Mouse (Mus musculus): ENCODE results near the gene Ngrn. TPM values are rescaled to one million over a fixed set of nuclear protein-coding genes. Genes with fewer than 3 reads are reported as not detected.

The Ngrn gene
- polyA plus RNA-seq, 1 experiment from 2014 or later: 56.3 TPM

GRCm38 (mm10) chr7:80233799-80234198, 27.2 kb upstream of the Ngrn start:
- peaks cover 15% of the 10 kb centered on the region for H3K27me3 ChIP-seq
- H3K4me3 ChIP-seq: 0 out of 2 replicates have a peak overlapping the region, but pooled peaks have one; percentile 68
- H3K9ac ChIP-seq: 0 out of 2 replicates have a peak overlapping the region, but pooled peaks have one; percentile 16
- H3K4me2 ChIP-seq: peak overlapping the region; percentile 83
- H3K4me1 ChIP-seq: peaks cover 30% of the 10 kb centered on the region
- 84% methylated on average over 9 of the region's 9 CpGs for WGBS
- ATAC-seq: no peak
- H3K9me3 ChIP-seq (replicated peaks): no peaks in the 10 kb centered on the region
- H3K36me3 ChIP-seq (ENCODE audit: poor library complexity, severe bottlenecking): peaks cover 8% of the 10 kb centered on the region
- no peak overlapping the region for H3K27ac ChIP-seq

DNA sequence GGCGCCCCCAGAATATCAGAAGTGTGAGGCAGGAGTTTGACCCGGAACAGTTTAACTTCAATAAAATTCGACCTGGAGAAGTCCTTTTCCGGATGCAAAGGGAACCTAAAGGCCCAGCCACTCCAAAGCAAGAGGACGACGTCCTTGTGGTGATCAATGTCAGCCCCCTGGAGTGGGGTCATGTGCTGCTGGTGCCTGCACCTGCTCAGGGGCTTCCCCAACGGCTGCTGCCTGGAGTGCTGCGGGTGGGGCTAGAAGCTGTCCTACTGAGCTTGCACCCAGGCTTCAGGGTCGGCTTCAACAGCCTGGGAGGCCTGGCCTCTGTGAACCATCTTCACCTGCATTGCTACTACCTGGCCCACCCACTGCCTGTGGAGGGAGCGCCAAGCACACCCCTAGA, 22.5 kb upstream of the Ngrn start:
- ATAC-seq: no peak
- 88% methylated on average over 10 of the region's 10 CpGs for WGBS
- no peak overlapping the region for H3K4me3 ChIP-seq
- no peak overlapping the region for H3K9ac ChIP-seq
- no peak overlapping the region for H3K27ac ChIP-seq
- no peaks in the 10 kb centered on the region for H3K9me3 ChIP-seq (replicated peaks)
- no peaks in the 10 kb centered on the region for H3K27me3 ChIP-seq
- no peak overlapping the region for H3K4me2 ChIP-seq
- peaks cover 30% of the 10 kb centered on the region for H3K36me3 ChIP-seq (ENCODE audit: poor library complexity, severe bottlenecking)
- H3K4me1 ChIP-seq: peaks cover 14% of the 10 kb centered on the region

- no peaks in the 10 kb centered on the region for H3K4me1 ChIP-seq
- no peak overlapping the region for H3K27ac ChIP-seq
- no peaks in the 10 kb centered on the region for H3K9me3 ChIP-seq (replicated peaks)
- no peak overlapping the region for H3K9ac ChIP-seq
- H3K4me2 ChIP-seq: no peak overlapping the region
- H3K36me3 ChIP-seq (ENCODE audit: poor library complexity, severe bottlenecking): peaks cover 30% of the 10 kb centered on the region
- no peak for ATAC-seq
- no peak overlapping the region for H3K4me3 ChIP-seq
- 87% methylated on average over 4 of the region's 4 CpGs for WGBS
- H3K27me3 ChIP-seq: no peaks in the 10 kb centered on the region
These were observed 19.4 kb upstream of the Ngrn start for GRCm38 (mm10) chr7:80241661-80242060.

DNA sequence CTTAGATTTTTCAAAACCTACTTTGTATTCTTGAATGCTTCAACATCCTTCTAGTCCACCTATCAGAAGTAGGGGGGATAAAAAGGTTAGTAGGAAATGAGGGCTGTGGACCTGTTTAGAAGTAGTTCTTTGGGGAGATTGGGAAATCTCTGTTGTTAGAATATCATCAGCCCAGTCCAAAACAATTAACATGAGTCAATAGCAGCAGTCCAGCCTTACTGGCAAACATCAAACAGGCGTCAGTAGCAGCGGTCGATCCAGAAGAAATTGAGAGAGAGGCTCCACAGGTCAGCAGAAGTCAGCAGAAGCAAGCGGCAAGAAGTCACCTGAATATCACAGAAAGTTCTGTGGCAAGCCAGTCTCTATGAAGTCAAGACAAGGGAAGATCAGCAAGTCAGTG, 16.2 kb upstream of the Ngrn start:
- 92% methylated on average over 4 of the region's 4 CpGs for WGBS
- Histone ChIP-seq H3K27me3 (no peaks in the 10 kb centered on the region), H3K27ac (no peak overlapping the region), H3K4me1 (no peaks in the 10 kb centered on the region), H3K4me3 (no peak overlapping the region), H3K36me3 (ENCODE audit: poor library complexity, severe bottlenecking) (peaks cover 12% of the 10 kb centered on the region), H3K9ac (no peak overlapping the region), H3K9me3 (replicated peaks) (no peaks in the 10 kb centered on the region), H3K4me2 (no peak overlapping the region)
- ATAC-seq: no peak

- peak within 1 kb of the TSS; percentile 73 for H3K9ac ChIP-seq
- under 1% methylated on average over 48 of the region's 48 CpGs for WGBS
- H3K27ac ChIP-seq: peak within 1 kb of the TSS; percentile 69
- peak; percentile 97 for ATAC-seq
- no peaks in the 10 kb centered on the region for H3K27me3 ChIP-seq
- H3K9me3 ChIP-seq (replicated peaks): no peaks in the 10 kb centered on the region
- peak within 1 kb of the TSS; percentile 66 for H3K4me2 ChIP-seq
- H3K4me3 ChIP-seq: peak within 1 kb of the TSS; percentile 58
- H3K4me1 ChIP-seq: no peaks in the 10 kb centered on the region
- no peaks in the 10 kb centered on the region for H3K36me3 ChIP-seq (ENCODE audit: poor library complexity, severe bottlenecking)
These were observed 14.8 kb upstream of the Ngrn start, which contains the start of gene Ttll13 for GRCm38 (mm10) chr7:80246148-80246721. Ttll13 (plus strand) TSS chr7:80246376.

GRCm38 (mm10) chr7:80246859-80247258, 14.2 kb upstream of the Ngrn start:
- ATAC-seq: no peak
- peak overlapping the region; percentile 58 for H3K4me3 ChIP-seq
- H3K27me3 ChIP-seq: peaks cover 6% of the 10 kb centered on the region; the same call in 1 of the 2 replicates
- no peaks in the 10 kb centered on the region for H3K36me3 ChIP-seq (ENCODE audit: poor library complexity, severe bottlenecking)
- peak overlapping the region; percentile 66 for H3K4me2 ChIP-seq
- no peak overlapping the region for H3K9ac ChIP-seq
- H3K4me1 ChIP-seq: no peaks in the 10 kb centered on the region
- H3K27ac ChIP-seq: no peak overlapping the region; the same call in 1 of the 2 replicates
- no peaks in the 10 kb centered on the region for H3K9me3 ChIP-seq (replicated peaks)
- WGBS: 67% methylated on average over 7 of the region's 7 CpGs

DNA sequence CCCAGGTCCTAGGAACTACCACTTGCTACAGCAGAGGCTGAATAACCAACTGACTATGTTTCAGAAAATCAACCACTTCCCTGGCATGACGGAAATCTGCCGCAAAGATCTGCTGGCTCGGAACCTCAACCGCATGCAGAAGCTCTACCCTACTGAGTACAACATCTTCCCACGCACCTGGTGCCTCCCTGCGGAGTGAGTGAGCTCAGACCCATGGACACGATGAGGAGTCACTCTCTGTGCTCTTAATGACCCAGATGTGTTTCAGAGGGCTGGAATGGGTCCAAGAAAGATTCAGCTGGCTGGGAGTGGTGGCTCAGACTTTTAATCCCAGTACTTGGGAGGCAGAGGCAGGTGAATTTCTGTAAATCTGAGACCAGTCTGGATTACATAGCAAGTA, 8.6 kb upstream of the Ngrn start:
- no peaks in the 10 kb centered on the region for H3K4me1 ChIP-seq
- H3K27ac ChIP-seq: no peak overlapping the region
- no peak overlapping the region for H3K4me3 ChIP-seq
- ATAC-seq: no peak
- H3K4me2 ChIP-seq: no peak overlapping the region
- H3K9me3 ChIP-seq (replicated peaks): no peaks in the 10 kb centered on the region
- WGBS: 84% methylated on average over 7 of the region's 7 CpGs
- H3K36me3 ChIP-seq (ENCODE audit: poor library complexity, severe bottlenecking): no peaks in the 10 kb centered on the region
- no peak overlapping the region for H3K9ac ChIP-seq
- peaks cover 34% of the 10 kb centered on the region for H3K27me3 ChIP-seq

GRCm38 (mm10) chr7:80252886-80253285, 8.1 kb upstream of the Ngrn start:
- Histone ChIP-seq H3K36me3 (ENCODE audit: poor library complexity, severe bottlenecking) (no peaks in the 10 kb centered on the region), H3K4me3 (no peak overlapping the region), H3K27ac (no peak overlapping the region), H3K9ac (no peak overlapping the region), H3K9me3 (replicated peaks) (no peaks in the 10 kb centered on the region), H3K4me2 (no peak overlapping the region), H3K4me1 (no peaks in the 10 kb centered on the region), H3K27me3 (peaks cover 34% of the 10 kb centered on the region)
- WGBS: 91% methylated on average over 11 of the region's 11 CpGs
- ATAC-seq: no peak

GRCm38 (mm10) chr7:80255981-80256380, 5.0 kb upstream of the Ngrn start:
- H3K27ac ChIP-seq: no peak overlapping the region
- no peaks in the 10 kb centered on the region for H3K4me1 ChIP-seq
- no peak overlapping the region for H3K9ac ChIP-seq
- no peak overlapping the region for H3K4me3 ChIP-seq
- no peak overlapping the region for H3K4me2 ChIP-seq
- no peaks in the 10 kb centered on the region for H3K9me3 ChIP-seq (replicated peaks)
- 74% methylated on average over 2 of the region's 2 CpGs for WGBS
- no peaks in the 10 kb centered on the region for H3K36me3 ChIP-seq (ENCODE audit: poor library complexity, severe bottlenecking)
- ATAC-seq: no peak
- peaks cover 58% of the 10 kb centered on the region for H3K27me3 ChIP-seq

GRCm38 (mm10) chr7:80257706-80258105, 3.3 kb upstream of the Ngrn start:
- Histone ChIP-seq H3K36me3 (ENCODE audit: poor library complexity, severe bottlenecking) (no peaks in the 10 kb centered on the region), H3K4me3 (no peak overlapping the region), H3K4me2 (no peak overlapping the region), H3K4me1 (peaks cover 9% of the 10 kb centered on the region), H3K27me3 (peaks cover 50% of the 10 kb centered on the region), H3K9ac (no peak overlapping the region), H3K9me3 (replicated peaks) (no peaks in the 10 kb centered on the region), H3K27ac (no peak overlapping the region)
- 74% methylated on average over 2 of the region's 2 CpGs for WGBS
- ATAC-seq: no peak

DNA sequence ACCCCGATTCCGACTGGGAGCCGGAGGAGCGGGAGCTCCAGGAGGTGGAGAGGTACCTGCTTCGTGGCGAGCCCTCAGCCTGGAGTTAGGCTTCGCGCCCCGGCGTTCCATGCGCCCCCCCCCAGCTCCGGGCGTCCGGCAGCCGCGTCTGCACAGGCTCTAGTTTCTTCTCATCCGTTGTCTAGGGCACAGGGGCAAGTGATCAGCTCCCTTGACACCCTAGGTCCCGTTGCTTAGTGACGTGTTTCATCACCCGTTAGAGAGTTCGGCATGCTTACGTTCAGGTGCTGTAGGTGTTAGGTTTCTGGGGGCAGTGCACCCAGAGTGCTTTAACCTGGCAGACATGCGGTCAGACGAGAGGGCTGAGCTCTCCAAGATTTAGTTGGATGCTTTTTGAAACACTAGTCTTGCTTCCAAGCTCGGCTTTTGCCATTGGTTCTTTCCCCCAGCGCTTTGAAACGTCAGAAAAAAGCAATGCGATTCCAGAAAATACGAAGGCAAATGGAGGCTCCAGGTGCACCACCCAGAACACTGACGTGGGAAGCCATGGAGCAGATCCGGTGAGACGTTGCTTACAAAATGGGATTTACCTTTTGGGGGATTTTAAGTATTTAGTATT, 466 bp downstream of the Ngrn start:
- peak overlapping the region; percentile 86 for H3K4me3 ChIP-seq
- peak overlapping the region; percentile 89 for H3K9ac ChIP-seq
- H3K27ac ChIP-seq: peak overlapping the region; percentile 80
- peaks cover 28% of the 10 kb centered on the region for H3K36me3 ChIP-seq (ENCODE audit: poor library complexity, severe bottlenecking)
- 1% methylated on average over 29 of the region's 32 CpGs for WGBS
- H3K4me2 ChIP-seq: peak overlapping the region; percentile 93
- H3K9me3 ChIP-seq (replicated peaks): no peaks in the 10 kb centered on the region
- no peak; the same call in none of the 2 replicates for ATAC-seq
- peaks cover 31% of the 10 kb centered on the region for H3K27me3 ChIP-seq
- peaks cover 9% of the 10 kb centered on the region for H3K4me1 ChIP-seq

DNA sequence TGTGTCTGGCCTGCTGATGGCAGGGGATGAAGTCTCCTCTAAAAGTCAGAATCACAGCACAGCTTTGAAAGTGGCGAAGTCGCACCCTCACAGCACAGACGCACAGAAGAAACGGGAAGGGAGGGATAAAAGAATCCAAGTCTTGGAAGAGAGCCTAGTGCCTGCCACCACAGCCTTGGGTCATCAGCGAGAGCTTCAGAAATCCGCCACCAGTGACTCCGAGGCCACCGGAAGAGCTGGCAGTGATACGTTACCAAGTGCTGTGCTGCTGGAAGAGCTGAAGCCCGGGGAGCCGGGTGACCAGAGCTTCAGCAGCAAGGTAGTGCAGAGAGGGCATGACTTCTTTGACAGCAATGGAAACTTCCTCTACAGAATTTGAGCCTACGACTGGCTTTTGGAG, 3.6 kb downstream of the Ngrn start:
- Histone ChIP-seq H3K27ac (no peak overlapping the region), H3K27me3 (peaks cover 7% of the 10 kb centered on the region; the same call in 1 of the 2 replicates), H3K36me3 (ENCODE audit: poor library complexity, severe bottlenecking) (peaks cover 36% of the 10 kb centered on the region), H3K9me3 (replicated peaks) (no peaks in the 10 kb centered on the region), H3K4me1 (peaks cover 15% of the 10 kb centered on the region), H3K4me3 (no peak overlapping the region), H3K9ac (no peak overlapping the region), H3K4me2 (no peak overlapping the region)
- ATAC-seq: no peak
- 93% methylated on average over 12 of the region's 12 CpGs for WGBS

All from forebrain, embryonic 13.5 days (tissue).